8 mouse cellular contexts compared by ENCODE assay signal in the genomic region with DNA sequence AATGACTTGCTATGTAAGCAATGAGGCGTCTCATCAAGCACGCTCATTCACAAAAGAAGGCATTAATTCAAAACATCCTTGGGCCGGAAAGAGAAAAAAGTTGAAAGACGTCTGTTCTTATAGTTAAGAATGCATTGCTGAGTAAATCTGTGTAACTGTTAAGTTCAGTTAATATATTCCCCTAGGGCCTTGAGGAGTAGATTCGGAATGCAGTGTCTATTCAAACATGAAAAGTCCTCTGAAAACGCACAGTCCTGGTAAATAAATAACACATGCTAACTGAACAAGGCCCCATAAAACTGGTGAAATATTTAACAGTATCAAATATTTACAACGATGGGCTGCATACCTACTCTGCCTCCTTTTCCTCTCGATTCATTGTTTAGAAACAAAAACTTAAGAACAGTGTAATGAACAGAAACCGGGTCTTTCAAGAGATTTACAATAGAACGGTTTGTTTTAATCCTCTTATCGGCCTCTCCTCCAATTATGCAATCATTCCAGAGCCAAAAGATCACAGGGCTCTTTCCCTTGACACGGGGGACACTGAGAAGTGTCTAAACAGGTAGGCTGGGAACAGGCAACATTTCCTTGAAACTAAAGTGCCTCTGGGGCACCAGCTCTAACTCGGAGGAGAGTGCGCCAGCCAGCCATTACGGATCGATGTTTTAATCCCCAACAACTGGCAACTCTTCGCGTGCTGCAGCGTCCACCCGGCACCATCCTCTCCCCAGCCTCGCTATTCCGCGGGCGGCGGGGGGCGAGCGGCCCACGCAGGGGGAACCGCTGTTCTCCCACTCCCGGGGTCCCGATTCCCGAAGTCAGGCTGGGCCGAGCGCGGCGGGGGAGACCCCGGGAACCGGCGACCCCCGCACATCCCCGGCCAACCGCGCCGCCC. TPM values are rescaled to one million over a fixed set of nuclear protein-coding genes. Genes with fewer than 3 reads are reported as not detected.
DNase-seq lines count a peak whose midpoint lies in the region; ATAC-seq and TF ChIP-seq lines count a peak whose summit lies in the region.

No protein-coding gene starts in this region.

- H3K27me3 ChIP-seq in forebrain, embryonic 12.5 days: no peaks in the 10 kb centered on the region
- no peaks in the 10 kb centered on the region for H3K27me3 ChIP-seq in intestine, embryonic 16.5 days (replicated peaks; ENCODE audit: control insufficient read depth, insufficient read depth, low read length)

- 1% methylated on average over 44 of the region's 44 CpGs for WGBS in forebrain, embryonic 12.5 days
- WGBS in intestine, embryonic 16.5 days: 2% methylated on average over 36 of the region's 44 CpGs
- WGBS in lung, adult 2 months: 5% methylated on average over 43 of the region's 44 CpGs

- peak overlapping the region; percentile 86 for H3K9ac ChIP-seq in forebrain, embryonic 12.5 days
- H3K9ac ChIP-seq in intestine, embryonic 16.5 days (ENCODE audit: low read depth, low read length): peak overlapping the region; percentile 81

- H3K27ac ChIP-seq in forebrain, embryonic 12.5 days: peak overlapping the region; percentile 95
- peak overlapping the region; percentile 89 for H3K27ac ChIP-seq in intestine, embryonic 16.5 days (ENCODE audit: low read length)

- peak; percentile 27 for DNase-seq in right cerebral cortex, adult 18-20 months
- DNase-seq in right cerebral cortex, postnatal 36 days (ENCODE audit: low spot score in 2 of 2): no peak
- peak; percentile 22 to 45 for DNase-seq in adrenal gland, postnatal 36 days
- peak; percentile 58 for DNase-seq in lung, adult 2 months
- DNase-seq in retina, postnatal 1 day: peak; percentile 61
- no peak for DNase-seq in urinary bladder, postnatal 14 days (ENCODE audit: low spot score)

- peak overlapping the region; percentile 82 for H3K4me3 ChIP-seq in forebrain, embryonic 12.5 days (replicated peaks)
- peak overlapping the region; percentile 69 for H3K4me3 ChIP-seq in intestine, embryonic 16.5 days (ENCODE audit: low read length)
- peak overlapping the region; percentile 78 for H3K4me3 ChIP-seq in lung, adult 2 months (replicated peaks; ENCODE audit: extremely low read depth, low read depth, low read length)

- H3K9me3 ChIP-seq in forebrain, embryonic 12.5 days: no peaks in the 10 kb centered on the region
- H3K9me3 ChIP-seq in intestine, embryonic 16.5 days (ENCODE audit: control insufficient read depth, low read length): peaks cover 3% of the 10 kb centered on the region; the same call in 1 of the 2 replicates

- TF ChIP-seq POLR2A in lung, adult 2 months (IDR thresholded peaks at IDR 0.05; ENCODE audit: borderline replicate concordance, extremely low read depth, low read depth, low read length): no peak

- peak overlapping the region; percentile 68 for H3K4me2 ChIP-seq in forebrain, embryonic 12.5 days
- peak overlapping the region; percentile 69 for H3K4me2 ChIP-seq in intestine, embryonic 16.5 days (ENCODE audit: low read depth, low read length)

- ATAC-seq in forebrain, embryonic 12.5 days (ENCODE audit: low FRiP score): peak; percentile 27
- ATAC-seq in intestine, embryonic 16.5 days: peak; percentile 29

- H3K4me1 ChIP-seq in forebrain, embryonic 12.5 days: peaks cover 18% of the 10 kb centered on the region
- peaks cover 7% of the 10 kb centered on the region; the same call in 1 of the 2 replicates for H3K4me1 ChIP-seq in intestine, embryonic 16.5 days (ENCODE audit: control insufficient read depth, insufficient read depth, low read length)
- peaks cover 8% of the 10 kb centered on the region for H3K4me1 ChIP-seq in lung, adult 2 months (ENCODE audit: control insufficient read depth, insufficient read depth, low read length)

- TF ChIP-seq CTCF in lung, adult 2 months (IDR thresholded peaks at IDR 0.05; ENCODE audit: insufficient read depth, low read length): no peak

- H3K36me3 ChIP-seq in forebrain, embryonic 12.5 days (replicated peaks): no peaks in the 10 kb centered on the region
- no peaks in the 10 kb centered on the region for H3K36me3 ChIP-seq in intestine, embryonic 16.5 days (ENCODE audit: control insufficient read depth, insufficient read depth, low read length)

RNA-seq across cellular contexts. Expression of a gene that starts 1.2 kb away (rescaled TPM):
- 10 to 100 TPM; 35.4 to 51.5 TPM for total RNA-seq in adrenal gland, postnatal 36 days (2021)
- polyA plus RNA-seq in forebrain, embryonic 12.5 days (2016; fragmentation: Nextera tagmentation; extraction: Ambion mirVana): 42.6 and 47.2 TPM in 2 replicates
- polyA plus RNA-seq in intestine, embryonic 16.5 days (2015; fragmentation: Nextera tagmentation; extraction: Ambion mirVana): 32.8 and 34.4 TPM in 2 replicates
- polyA plus RNA-seq in lung, adult 2 months (2012; rRNA removed): 108 and 123 TPM in 2 replicates

RNA-seq across cellular contexts. Expression of a gene that starts 23.0 kb away (rescaled TPM):
- total RNA-seq in adrenal gland, postnatal 36 days (2021): not detected
- polyA plus RNA-seq in forebrain, embryonic 12.5 days (2016; fragmentation: Nextera tagmentation; extraction: Ambion mirVana): not detected in 2 replicates
- polyA plus RNA-seq in intestine, embryonic 16.5 days (2015; fragmentation: Nextera tagmentation; extraction: Ambion mirVana): not detected in 2 replicates
- not detected in 2 replicates for polyA plus RNA-seq in lung, adult 2 months (2012; rRNA removed)

RNA-seq across cellular contexts. Expression of a gene that starts 36.8 kb away (rescaled TPM):
- total RNA-seq in adrenal gland, postnatal 36 days (2021): under 1 TPM; 0.23 to 0.33 TPM
- polyA plus RNA-seq in forebrain, embryonic 12.5 days (2016; fragmentation: Nextera tagmentation; extraction: Ambion mirVana): 0.09 TPM in 1 of 2 replicates, not detected in the other
- not detected in 2 replicates for polyA plus RNA-seq in intestine, embryonic 16.5 days (2015; fragmentation: Nextera tagmentation; extraction: Ambion mirVana)
- polyA plus RNA-seq in lung, adult 2 months (2012; rRNA removed): 2.2 and 3.4 TPM in 2 replicates

RNA-seq across cellular contexts. Expression of a gene that starts 52.6 kb away (rescaled TPM):
- total RNA-seq in adrenal gland, postnatal 36 days (2021): under 1 TPM in 1 of 2 experiments, not detected in 1; 0.10 TPM
- polyA plus RNA-seq in forebrain, embryonic 12.5 days (2016; fragmentation: Nextera tagmentation; extraction: Ambion mirVana): 0.06 and 0.08 TPM in 2 replicates
- 9.4 and 10.2 TPM in 2 replicates for polyA plus RNA-seq in intestine, embryonic 16.5 days (2015; fragmentation: Nextera tagmentation; extraction: Ambion mirVana)
- not detected in 2 replicates for polyA plus RNA-seq in lung, adult 2 months (2012; rRNA removed)

Comparison
In these comparisons a context has a peak if more than half of its experiments do, and no peak if none do; other contexts are left out.
1. DNase-seq: peak in right cerebral cortex, adult 18-20 months (single experiment), adrenal gland, postnatal 36 days (2 of 2), lung, adult 2 months (single experiment) and retina, postnatal 1 day (single experiment); none in right cerebral cortex, postnatal 36 days (0 of 2) and urinary bladder, postnatal 14 days (single experiment).
2. Peak in every context shown above with its lines, with median percentiles within 50 percentile points of each other: H3K4me3 ChIP-seq.